Comparison of ENCODE assay signal across 8 mouse cellular contexts in the genomic region with DNA sequence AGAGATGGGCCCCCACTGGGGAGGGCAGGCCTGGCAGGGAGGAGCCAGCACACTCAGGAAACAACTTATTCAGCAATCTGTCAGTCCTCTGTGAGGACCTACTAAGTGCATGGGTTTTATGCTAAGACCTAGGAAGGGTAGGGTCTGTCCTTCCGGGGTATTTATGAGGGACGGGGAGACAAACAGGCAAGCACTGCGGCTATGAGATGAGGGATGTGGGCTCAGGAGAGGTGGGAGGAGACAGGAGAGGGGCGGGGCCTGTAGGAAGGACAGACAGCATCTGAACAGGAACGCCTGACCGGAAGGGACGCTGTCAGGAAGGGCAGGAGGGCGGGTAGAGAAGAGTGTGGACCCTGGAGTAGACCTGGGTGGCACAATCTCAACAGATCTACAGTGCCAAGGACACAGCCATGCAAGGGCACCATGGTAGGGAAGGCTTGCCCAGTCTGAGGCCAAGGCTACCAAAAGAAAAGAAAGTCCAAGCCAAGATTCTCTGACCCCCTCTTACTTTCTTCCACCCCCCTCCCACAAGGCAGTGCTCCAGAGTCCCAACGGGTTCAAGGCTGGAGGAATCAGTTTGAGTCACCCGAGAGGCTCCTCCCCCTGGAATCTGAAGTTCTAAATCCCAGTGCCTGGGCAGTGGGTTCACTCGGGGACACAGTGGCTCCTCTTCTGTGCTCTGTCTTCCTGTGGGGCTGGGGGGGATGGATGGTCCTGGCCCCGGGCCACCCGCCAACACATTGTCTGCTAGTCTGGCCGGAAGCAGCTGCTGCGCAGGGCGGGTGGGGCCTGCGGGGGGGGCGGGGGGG. TPM values are rescaled to one million over a fixed set of nuclear protein-coding genes. Genes with fewer than 3 reads are reported as not detected.
DNase-seq lines count a peak whose midpoint lies in the region; ATAC-seq and TF ChIP-seq lines count a peak whose summit lies in the region.

No protein-coding gene starts in this region.

- no peaks in the 10 kb centered on the region for H3K79me2 ChIP-seq in heart, adult 2 months (replicated peaks; ENCODE audit: control insufficient read depth, insufficient read depth, low read length)

- peak overlapping the region; percentile 41; the same call in 1 of the 2 replicates for H3K27ac ChIP-seq in forebrain, embryonic 10.5 days
- no peak overlapping the region for H3K27ac ChIP-seq in forebrain, embryonic 14.5 days (ENCODE audit: low read depth, low read length)
- H3K27ac ChIP-seq in heart, adult 2 months: peak overlapping the region; percentile 89
- peak overlapping the region; percentile 37 for H3K27ac ChIP-seq in lung, embryonic 16.5 days (ENCODE audit: low read length)

- peaks cover 15% of the 10 kb centered on the region for H3K4me1 ChIP-seq in forebrain, embryonic 10.5 days
- no peaks in the 10 kb centered on the region for H3K4me1 ChIP-seq in forebrain, embryonic 14.5 days (ENCODE audit: control insufficient read depth, insufficient read depth, low read length)
- peaks cover 19% of the 10 kb centered on the region for H3K4me1 ChIP-seq in heart, adult 2 months (ENCODE audit: control insufficient read depth, insufficient read depth, low read length)
- peaks cover 20% of the 10 kb centered on the region for H3K4me1 ChIP-seq in lung, embryonic 16.5 days (replicated peaks; ENCODE audit: control insufficient read depth, insufficient read depth, low read length)

- WGBS in forebrain, embryonic 10.5 days: 29% methylated on average over 18 of the region's 18 CpGs
- WGBS in forebrain, embryonic 14.5 days: 21% methylated on average over 14 of the region's 18 CpGs
- 14% methylated on average over 18 of the region's 18 CpGs for WGBS in heart, adult 2 months
- 13% methylated on average over 17 of the region's 18 CpGs for WGBS in lung, embryonic 16.5 days

- DNase-seq in forebrain, embryonic 10.5 days (ENCODE audit: extremely low spot score, low spot score): no peak
- no peak for DNase-seq in forebrain, embryonic 14.5 days (ENCODE audit: low spot score)
- DNase-seq in urinary bladder, postnatal 25 days (ENCODE audit: low spot score): peak; percentile 66
- no peak for DNase-seq in urinary bladder, postnatal 10 days (ENCODE audit: low spot score)
- DNase-seq in heart, adult 2 months: peak; percentile 85 to 93
- peak; percentile 78 for DNase-seq in kidney, adult 18-20 months
- DNase-seq in testis, postnatal 10 days (ENCODE audit: low spot score): peak; percentile 91

- intact Hi-C loops in heart, adult 2 months (cut with DNase I): loop anchor here (1.0 to 5.0 kb wide), 3 partner anchors 10 to 267 kb away; no protein-coding TSS in a partner anchor

- no peak overlapping the region for H3K4me2 ChIP-seq in forebrain, embryonic 14.5 days (ENCODE audit: low read length)
- peak overlapping the region; percentile 35 for H3K4me2 ChIP-seq in lung, embryonic 16.5 days (ENCODE audit: low read depth, low read length)

- H3K9me3 ChIP-seq in forebrain, embryonic 10.5 days: no peaks in the 10 kb centered on the region
- no peaks in the 10 kb centered on the region for H3K9me3 ChIP-seq in forebrain, embryonic 14.5 days (replicated peaks; ENCODE audit: control insufficient read depth, low read length)
- H3K9me3 ChIP-seq in lung, embryonic 16.5 days (ENCODE audit: control insufficient read depth, low read length): no peaks in the 10 kb centered on the region

- no peak overlapping the region for H3K9ac ChIP-seq in forebrain, embryonic 14.5 days (ENCODE audit: low read length)
- peak overlapping the region; percentile 3; the same call in 1 of the 2 replicates for H3K9ac ChIP-seq in heart, adult 2 months (ENCODE audit: low read depth, low read length)
- no peak overlapping the region for H3K9ac ChIP-seq in lung, embryonic 16.5 days (ENCODE audit: low read length)

- no peak; the same call in 1 of the 2 replicates for ATAC-seq in forebrain, embryonic 14.5 days
- peak; percentile 91 for ATAC-seq in lung, embryonic 16.5 days (ENCODE audit: low read depth)

- peak; percentile 95; the same call in 1 of the 2 replicates for TF ChIP-seq EP300 in heart, adult 2 months (IDR thresholded peaks at IDR 0.05; ENCODE audit: insufficient read depth, low read depth, low read length)

- TF ChIP-seq CTCF in heart, adult 2 months (IDR thresholded peaks at IDR 0.05): no peak

- no peaks in the 10 kb centered on the region for H3K36me3 ChIP-seq in forebrain, embryonic 10.5 days (replicated peaks)
- no peaks in the 10 kb centered on the region for H3K36me3 ChIP-seq in forebrain, embryonic 14.5 days (ENCODE audit: control insufficient read depth, insufficient read depth, low read length)
- no peaks in the 10 kb centered on the region for H3K36me3 ChIP-seq in heart, adult 2 months (ENCODE audit: control insufficient read depth, insufficient read depth, low read length)
- H3K36me3 ChIP-seq in lung, embryonic 16.5 days (ENCODE audit: control insufficient read depth, insufficient read depth, low read length): no peaks in the 10 kb centered on the region

- H3K4me3 ChIP-seq in forebrain, embryonic 10.5 days: no peak overlapping the region
- H3K4me3 ChIP-seq in forebrain, embryonic 14.5 days (ENCODE audit: low read depth, low read length): no peak overlapping the region
- no peak overlapping the region for H3K4me3 ChIP-seq in heart, adult 2 months
- no peak overlapping the region for H3K4me3 ChIP-seq in lung, embryonic 16.5 days (ENCODE audit: low read length)

- TF ChIP-seq POLR2A in heart, adult 2 months (IDR thresholded peaks at IDR 0.05; ENCODE audit: insufficient read depth, low read depth, low read length): peak; percentile 42; the same call in 1 of the 2 replicates

- peaks cover 48% of the 10 kb centered on the region for H3K27me3 ChIP-seq in forebrain, embryonic 10.5 days (ENCODE audit: poor library complexity, severe bottlenecking)
- H3K27me3 ChIP-seq in forebrain, embryonic 14.5 days (replicated peaks; ENCODE audit: control insufficient read depth, insufficient read depth, low read length): no peaks in the 10 kb centered on the region
- no peaks in the 10 kb centered on the region for H3K27me3 ChIP-seq in heart, adult 2 months (ENCODE audit: control insufficient read depth, insufficient read depth, low read length)
- H3K27me3 ChIP-seq in lung, embryonic 16.5 days (ENCODE audit: control insufficient read depth, insufficient read depth, low read depth, low read length): no peaks in the 10 kb centered on the region

RNA-seq across cellular contexts. Expression of gene Wnt7b, which starts 17.8 kb away (rescaled TPM):
- polyA plus RNA-seq in forebrain, embryonic 10.5 days (2016; fragmentation: Nextera tagmentation; extraction: Ambion mirVana): 126 and 134 TPM in 2 replicates
- polyA plus RNA-seq in forebrain, embryonic 14.5 days (2014; fragmentation: Nextera tagmentation; extraction: Ambion mirVana): 73.4 and 84.7 TPM in 2 replicates
- total RNA-seq in heart, adult 2 months (2021): under 1 TPM; 0.14 to 0.18 TPM
- 0.12 and 0.41 TPM in 2 replicates for polyA plus RNA-seq in heart, adult 2 months (2012; rRNA removed)
- 40.2 and 44.8 TPM in 2 replicates for polyA plus RNA-seq in lung, embryonic 16.5 days (2015; fragmentation: Nextera tagmentation; extraction: Ambion mirVana)

Comparison
In these comparisons a context has a peak if more than half of its experiments do, and no peak if none do; other contexts are left out.
1. DNase-seq: peak in urinary bladder, postnatal 25 days (single experiment), heart, adult 2 months (2 of 2), kidney, adult 18-20 months (single experiment) and testis, postnatal 10 days (single experiment); none in forebrain, embryonic 10.5 days (single experiment), forebrain, embryonic 14.5 days (single experiment) and urinary bladder, postnatal 10 days (single experiment).
2. RNA of gene Wnt7b, which starts 17.8 kb away (polyA plus RNA-seq): 126 to 134 TPM in forebrain, embryonic 10.5 days, 73.4 to 84.7 TPM in forebrain, embryonic 14.5 days and 40.2 to 44.8 TPM in lung, embryonic 16.5 days; 0.12 to 0.41 TPM in heart, adult 2 months; every median in the first group is over 10 times any median in the second.